Mouse (Mus musculus) kidney, postnatal 0 days (tissue): ENCODE measurements around the gene Gm7029. TPM values are rescaled to one million over a fixed set of nuclear protein-coding genes. Genes with fewer than 3 reads are reported as not detected.

Source experiments
- ATAC-seq: fragments of 200-750 bp; cut with Nextera tagmentation; replicated peaks from 2 replicates; pipeline ENCODE4 v1.8.0; 2017; ENCODE audit warnings: low read depth, moderate number of reproducible peaks, moderate TSS enrichment, moderate library complexity; ENCODE audit not compliant: low FRiP score
- DNase-seq: peaks from one replicate; pipeline ENCODE4 v3.0.0-alpha.2; 2016; ENCODE audit warnings: low spot score
- H3K27ac ChIP-seq: fragments of 300-500 bp; sonication (generic); 2 replicates; pipeline ENCODE4 v1.5.1; 2014; ENCODE audit warnings: mild to moderate bottlenecking
- H3K27me3 ChIP-seq: fragments of 300-500 bp; sonication (generic); 2 replicates; pipeline ENCODE4 v1.6.1; 2014; ENCODE audit warnings: low read length, mixed read lengths; ENCODE audit not compliant: insufficient read depth
- H3K36me3 ChIP-seq: fragments of 300-500 bp; sonication (generic); 2 replicates; pipeline ENCODE4 v1.6.1; 2014; ENCODE audit warnings: low read length, mixed read lengths; ENCODE audit not compliant: insufficient read depth
- H3K4me1 ChIP-seq: fragments of 300-500 bp; sonication (generic); replicated peaks from 2 replicates; pipeline ENCODE4 v1.6.1; 2014; ENCODE audit warnings: antibody characterized with exemption, low read length, mixed read lengths; ENCODE audit not compliant: insufficient read depth
- H3K4me2 ChIP-seq: fragments of 300-500 bp; sonication (generic); 2 replicates; pipeline ENCODE4 v1.6.1; 2014; ENCODE audit warnings: mild to moderate bottlenecking, low read length, moderate library complexity, mixed read lengths
- H3K4me3 ChIP-seq: fragments of 300-500 bp; sonication (generic); replicated peaks from 2 replicates; pipeline ENCODE4 v1.5.1; 2014; ENCODE audit warnings: low read depth, low read length
- H3K9ac ChIP-seq: fragments of 300-500 bp; sonication (generic); 2 replicates; pipeline ENCODE4 v1.6.1; 2014; ENCODE audit warnings: low read depth, low read length
- H3K9me3 ChIP-seq: fragments of 300-500 bp; sonication (generic); replicated peaks from 2 replicates; pipeline ENCODE4 v1.6.1; 2016; ENCODE audit warnings: low read length, inconsistent platforms, mixed read lengths
- CTCF ChIP-seq: IDR thresholded peaks from 2 replicates; pipeline ENCODE4 v1.5.1; 2016; ENCODE audit warnings: antibody characterized with exemption, low read depth, mild to moderate bottlenecking, moderate library complexity
- WGBS: fragments of 180-500 bp; shearing (Covaris S2); extraction: QIAGEN DNeasy Blood & Tissue Kit; methylation state at CpG from one replicate; pipeline ENCODE4 v1.1.7; 2014; 5-methylcytosine and 5-hydroxymethylcytosine counted together
- microRNA-seq: library from miRNA; unstranded; fragments of <30 nt; microRNA quantifications from one replicate; pipeline ENCODE4, GENCODE M21; 2016
- polyA plus RNA-seq: library from polyadenylated mRNA; unstranded; fragments of >200 nt; fragmentation: Nextera tagmentation; extraction: Ambion mirVana; gene quantifications from 2 replicates; pipeline ENCODE4 v1.2.1, GENCODE M21; 2015

Gm7029 gene
- polyA plus RNA-seq, 1 experiment from 2014 or later, result not detected

GRCm38 (mm10) chr17:33921361-33921760 lies 47.7 kb downstream of the Gm7029 start:
- 91% methylated on average over 7 of the region's 7 CpGs for WGBS
- peaks cover 6% of the 10 kb centered on the region for H3K4me1 ChIP-seq
- H3K4me3 ChIP-seq, result no peak overlapping the region

More at GRCm38 (mm10) chr17:33921361-33921760, 47.7 kb downstream of the Gm7029 start:
- H3K27ac ChIP-seq, result no peak overlapping the region
- H3K4me2 ChIP-seq, result no peak overlapping the region
- ATAC-seq, result no peak
- no peak overlapping the region for H3K9ac ChIP-seq
- H3K36me3 ChIP-seq, result 0 out of 2 replicates have a peak, but pooled peaks cover 4% of the 10 kb centered on the region
- H3K27me3 ChIP-seq, result no peaks in the 10 kb centered on the region
- no peak for TF ChIP-seq CTCF
- DNase-seq, result no peak
- H3K9me3 ChIP-seq, result no peaks in the 10 kb centered on the region

Small RNA genes within 50 kb of the gene (microRNA-seq; reads per million reads assigned to microRNA genes)
- not detected for gene Gm27740

Other genes starting within 250 kb of the Gm7029 start
- gene Zfp414, start 244.7 kb upstream of the Gm7029 start, polyA plus RNA-seq, result 42.9 and 44.3 TPM in 2 replicates
- gene Pram1, start 235.8 kb upstream of the Gm7029 start, polyA plus RNA-seq, result 0.36 and 0.56 TPM in 2 replicates
- 248 and 273 TPM in 2 replicates for gene Hnrnpm, start 187.0 kb upstream of the Gm7029 start, polyA plus RNA-seq
- gene March2, start 155.2 kb upstream of the Gm7029 start, polyA plus RNA-seq, result 61.7 and 64.9 TPM in 2 replicates
- gene Rab11b, start 113.3 kb upstream of the Gm7029 start, polyA plus RNA-seq, result 207 and 216 TPM in 2 replicates
- gene Angptl4, start 92.0 kb upstream of the Gm7029 start, polyA plus RNA-seq, result 51.4 and 58.9 TPM in 2 replicates
- 57.5 and 70.4 TPM in 2 replicates for gene Kank3, start 63.3 kb upstream of the Gm7029 start, polyA plus RNA-seq
- 1,262 and 1,465 TPM in 2 replicates for gene Rps28, start 49.3 kb upstream of the Gm7029 start, polyA plus RNA-seq
- 574 and 620 TPM in 2 replicates for gene Ndufa7, start 49.3 kb upstream of the Gm7029 start, polyA plus RNA-seq
- gene Cd320, start 30.7 kb upstream of the Gm7029 start, polyA plus RNA-seq, result 101 and 109 TPM in 2 replicates
- gene Kifc1, start 16.8 kb downstream of the Gm7029 start, polyA plus RNA-seq, result 3.4 TPM in 2 replicates
- 0.29 TPM in 1 of 2 replicates, not detected in the other for gene Platr17, start 31.3 kb downstream of the Gm7029 start, polyA plus RNA-seq
- 33.4 and 39.5 TPM in 2 replicates for gene Daxx, start 35.6 kb downstream of the Gm7029 start, polyA plus RNA-seq
- gene Tapbp, start 42.1 kb downstream of the Gm7029 start, polyA plus RNA-seq, result 50.6 and 53.2 TPM in 2 replicates
- gene Zbtb22, start 42.1 kb downstream of the Gm7029 start, polyA plus RNA-seq, result 19.8 TPM in 2 replicates
- gene Rgl2, start 55.7 kb downstream of the Gm7029 start, polyA plus RNA-seq, result 22.2 TPM in 2 replicates
- gene Pfdn6, start 66.5 kb downstream of the Gm7029 start, polyA plus RNA-seq, result 147 and 150 TPM in 2 replicates
- gene Wdr46, start 66.8 kb downstream of the Gm7029 start, polyA plus RNA-seq, result 20.1 and 20.3 TPM in 2 replicates
- 6.7 and 8.1 TPM in 2 replicates for gene B3galt4, start 77.7 kb downstream of the Gm7029 start, polyA plus RNA-seq
- gene Vps52, start 82.0 kb downstream of the Gm7029 start, polyA plus RNA-seq, result 37.7 and 40.7 TPM in 2 replicates
- 2,059 and 2,304 TPM in 2 replicates for gene Rps18, start 82.2 kb downstream of the Gm7029 start, polyA plus RNA-seq
- 76.0 and 82.2 TPM in 2 replicates for gene H2-K1, start 126.5 kb downstream of the Gm7029 start, polyA plus RNA-seq
- gene Ring1, start 150.8 kb downstream of the Gm7029 start, polyA plus RNA-seq, result 17.9 and 23.3 TPM in 2 replicates
- 64.9 and 65.7 TPM in 2 replicates for gene H2-Ke6, start 154.2 kb downstream of the Gm7029 start, polyA plus RNA-seq
- 149 and 165 TPM in 2 replicates for gene Slc39a7, start 157.8 kb downstream of the Gm7029 start, polyA plus RNA-seq
- gene Rxrb, start 158.0 kb downstream of the Gm7029 start, polyA plus RNA-seq, result 42.3 and 46.1 TPM in 2 replicates
- 1.4 and 1.6 TPM in 2 replicates for gene Col11a2, start 165.6 kb downstream of the Gm7029 start, polyA plus RNA-seq
- 0.83 and 0.95 TPM in 2 replicates for gene H2-Oa, start 218.5 kb downstream of the Gm7029 start, polyA plus RNA-seq
- 18.6 and 20.6 TPM in 2 replicates for gene H2-DMa, start 245.7 kb downstream of the Gm7029 start, polyA plus RNA-seq
- gene Brd2, start 248.8 kb downstream of the Gm7029 start, polyA plus RNA-seq, result 90.2 and 100 TPM in 2 replicates